Mouse (Mus musculus) telencephalon, adult 2 months (tissue): ENCODE results near the gene Vwa8.

ENCODE experiments used
- DNase-seq: peaks from one replicate; pipeline ENCODE4 v3.0.0-alpha.2; 2011; ENCODE audit warnings: low read depth, low spot score

The Vwa8 gene

GRCm38 (mm10) chr14:79181748-79182147 is 332.9 kb downstream of the Vwa8 start:
- DNase-seq: no peak

- no peak for DNase-seq
Measured at GRCm38 (mm10) chr14:79182801-79183200, 333.9 kb downstream of the Vwa8 start.

GRCm38 (mm10) chr14:79183261-79183660 is 334.4 kb downstream of the Vwa8 start:
- no peak for DNase-seq

- DNase-seq: no peak
Measured at GRCm38 (mm10) chr14:79184071-79184470, 335.2 kb downstream of the Vwa8 start.

- no peak for DNase-seq
Measured at GRCm38 (mm10) chr14:79185018-79185685, 336.3 kb downstream of the Vwa8 start.

GRCm38 (mm10) chr14:79186976-79187375 is 338.1 kb downstream of the Vwa8 start:
- no peak for DNase-seq

- DNase-seq: no peak
Measured at GRCm38 (mm10) chr14:79196711-79197110, 347.9 kb downstream of the Vwa8 start.

- DNase-seq: no peak
Measured at GRCm38 (mm10) chr14:79198066-79198465, 349.2 kb downstream of the Vwa8 start.

- no peak for DNase-seq
Measured at GRCm38 (mm10) chr14:79200133-79200891, 351.5 kb downstream of the Vwa8 start.

GRCm38 (mm10) chr14:79200892-79201285 is 352.0 kb downstream of the Vwa8 start:
- DNase-seq: no peak

- no peak for DNase-seq
Measured at GRCm38 (mm10) chr14:79202722-79203362, 354.0 kb downstream of the Vwa8 start.

GRCm38 (mm10) chr14:79203496-79204158 is 354.8 kb downstream of the Vwa8 start:
- DNase-seq: peak; percentile 60

- DNase-seq: no peak
Measured at GRCm38 (mm10) chr14:79204866-79205265, 356.0 kb downstream of the Vwa8 start.

- DNase-seq: no peak
Measured at GRCm38 (mm10) chr14:79206210-79206609, 357.4 kb downstream of the Vwa8 start.

GRCm38 (mm10) chr14:79208468-79208867 is 359.6 kb downstream of the Vwa8 start:
- DNase-seq: no peak

GRCm38 (mm10) chr14:79209813-79210212 is 361.0 kb downstream of the Vwa8 start:
- no peak for DNase-seq

- DNase-seq: no peak
Measured at GRCm38 (mm10) chr14:79212380-79212991, 363.6 kb downstream of the Vwa8 start.

GRCm38 (mm10) chr14:79214129-79214528 is 365.3 kb downstream of the Vwa8 start:
- DNase-seq: no peak

GRCm38 (mm10) chr14:79214660-79215249 is 365.9 kb downstream of the Vwa8 start:
- no peak for DNase-seq

GRCm38 (mm10) chr14:79216366-79216765 is 367.5 kb downstream of the Vwa8 start:
- DNase-seq: no peak

GRCm38 (mm10) chr14:79223431-79224036 is 374.7 kb downstream of the Vwa8 start:
- no peak for DNase-seq
